Mouse (Mus musculus) E14TG2a.4 (cell line): ENCODE data around the gene Fbf1.
A peak's percentile ranks its signal among the peaks of the same experiment; 100 is the strongest.
"Not testable (repeated sequence)": the region's sequence is repeated elsewhere in the genome, so short reads cannot be mapped to it uniquely, and the experiment has no call there.

Source experiments
- H3K27me3 ChIP-seq: 2 replicates; pipeline ENCODE4 v1.6.1; 2014; ENCODE audit warnings: low read length, control low read depth; ENCODE audit not compliant: insufficient read depth
- H3K36me3 ChIP-seq: 2 replicates; pipeline ENCODE4 v1.6.1; 2014; ENCODE audit warnings: low read length, control low read depth; ENCODE audit not compliant: insufficient read depth
- H3K4me1 ChIP-seq: replicated peaks from 2 replicates; pipeline ENCODE4 v1.6.1; 2014; ENCODE audit warnings: low read depth, low read length, control low read depth
- H3K4me3 ChIP-seq: replicated peaks from 2 replicates; pipeline ENCODE4 v1.5.1; 2014; ENCODE audit warnings: mild to moderate bottlenecking, low read length
- H3K9me3 ChIP-seq: 2 replicates; pipeline ENCODE4 v1.6.1; 2014; ENCODE audit warnings: low read length, control low read depth
- CTCF ChIP-seq: conservative IDR thresholded peaks from 2 replicates; pipeline ENCODE4 v1.5.1; 2014; ENCODE audit warnings: low read length
- NANOG ChIP-seq: IDR thresholded peaks from 2 replicates; pipeline ENCODE4 v1.6.1; 2014; ENCODE audit warnings: borderline replicate concordance, low read length, mixed read lengths
- POU5F1 ChIP-seq: IDR thresholded peaks from 2 replicates; pipeline ENCODE4 v1.6.1; 2014; ENCODE audit warnings: low read length, borderline replicate concordance

Fbf1 gene

GRCm38 (mm10) chr11:116129091-116129790, 38.7 kb downstream of the Fbf1 start:
- Histone ChIP-seq H3K36me3 (peaks cover 30% of the 10 kb centered on the region), H3K9me3 (0 out of 2 replicates have a peak, but pooled peaks cover 3% of the 10 kb centered on the region), H3K4me3 (no peak overlapping the region), H3K27me3 (peaks cover 47% of the 10 kb centered on the region), H3K4me1 (peaks cover 65% of the 10 kb centered on the region)
- TF ChIP-seq POU5F1 = no peak
- TF ChIP-seq NANOG = no peak
- TF ChIP-seq CTCF = no peak

DNA sequence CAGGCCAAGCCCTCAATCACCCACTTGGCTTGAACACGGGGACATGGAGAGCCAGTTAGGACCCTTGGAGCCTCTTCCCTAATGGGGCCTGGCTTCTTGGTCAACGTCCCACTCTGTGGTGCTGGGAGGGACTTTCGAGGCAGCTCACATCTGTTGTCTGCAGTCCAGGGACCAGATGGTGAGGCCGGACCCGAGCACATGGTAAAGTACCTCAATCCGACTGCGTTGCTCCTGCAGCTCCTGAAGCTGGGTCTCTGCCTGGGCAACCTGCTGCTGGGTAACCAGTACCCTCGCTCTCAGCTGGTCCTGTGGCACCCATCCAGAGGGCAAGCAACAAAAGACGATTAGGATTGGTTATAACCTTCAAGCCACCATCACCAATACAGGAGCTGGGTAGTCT, 40.0 kb downstream of the Fbf1 start:
- H3K27me3 ChIP-seq = peaks cover 47% of the 10 kb centered on the region
- peak overlapping the region; percentile 63; the same call in 1 of the 2 replicates for H3K4me3 ChIP-seq
- TF ChIP-seq CTCF = no peak
- TF ChIP-seq POU5F1 = no peak
- TF ChIP-seq NANOG = no peak
- 0 out of 2 replicates have a peak, but pooled peaks cover 3% of the 10 kb centered on the region for H3K9me3 ChIP-seq
- peaks cover 57% of the 10 kb centered on the region for H3K4me1 ChIP-seq
- H3K36me3 ChIP-seq = peaks cover 18% of the 10 kb centered on the region

DNA sequence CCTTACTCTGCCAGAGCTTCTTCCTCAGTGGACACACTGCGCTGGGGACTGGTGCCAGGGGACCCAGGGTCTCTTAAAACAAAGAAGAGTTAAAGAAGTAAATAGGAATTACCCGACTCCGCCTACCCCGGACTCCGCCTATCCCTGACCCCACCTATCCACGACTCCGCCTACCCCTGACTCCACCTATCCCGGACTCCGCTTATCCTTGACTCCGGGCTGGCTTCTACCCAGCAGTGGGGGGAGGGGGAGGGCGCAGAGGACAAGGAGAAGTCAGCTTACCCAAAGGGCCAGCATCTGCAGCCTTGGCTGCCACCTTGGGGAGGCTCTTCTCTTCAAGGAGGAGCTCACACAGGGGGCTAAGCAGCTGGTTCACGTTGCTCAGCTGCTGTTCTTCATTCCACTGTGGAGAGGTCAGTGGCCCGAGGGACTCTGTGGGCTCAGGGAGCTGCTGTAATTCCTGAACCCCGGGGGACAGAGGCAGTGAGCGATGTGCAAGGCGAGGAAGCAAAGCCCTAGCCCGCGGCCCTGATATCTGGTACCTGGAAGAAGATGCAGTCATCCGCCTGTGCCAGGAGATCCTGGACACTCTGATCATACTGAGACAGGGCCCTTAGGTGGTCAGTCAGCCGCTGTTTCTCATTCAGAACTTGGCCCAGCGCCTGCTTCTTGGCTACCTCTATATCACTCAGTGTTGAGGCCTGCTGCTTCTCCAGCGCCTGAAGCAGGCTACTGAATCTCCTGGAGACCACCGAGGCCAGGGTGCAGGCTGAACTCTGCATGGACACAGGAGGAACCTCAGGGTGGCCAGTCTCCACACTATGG, 40.6 kb downstream of the Fbf1 start, which contains the start of gene Trim47:
Gene Trim47, minus strand, starts transcription at position 55 of the 825 bp plus-strand sequence.
- peak within 1 kb of the TSS; percentile 63 for H3K4me3 ChIP-seq
- 0 out of 2 replicates have a peak, but pooled peaks cover 3% of the 10 kb centered on the region for H3K9me3 ChIP-seq
- peaks cover 51% of the 10 kb centered on the region for H3K4me1 ChIP-seq
- peaks cover 47% of the 10 kb centered on the region for H3K27me3 ChIP-seq
- H3K36me3 ChIP-seq = peaks cover 11% of the 10 kb centered on the region
- TF ChIP-seq CTCF (no peak), POU5F1 (no peak), NANOG (no peak)

DNA sequence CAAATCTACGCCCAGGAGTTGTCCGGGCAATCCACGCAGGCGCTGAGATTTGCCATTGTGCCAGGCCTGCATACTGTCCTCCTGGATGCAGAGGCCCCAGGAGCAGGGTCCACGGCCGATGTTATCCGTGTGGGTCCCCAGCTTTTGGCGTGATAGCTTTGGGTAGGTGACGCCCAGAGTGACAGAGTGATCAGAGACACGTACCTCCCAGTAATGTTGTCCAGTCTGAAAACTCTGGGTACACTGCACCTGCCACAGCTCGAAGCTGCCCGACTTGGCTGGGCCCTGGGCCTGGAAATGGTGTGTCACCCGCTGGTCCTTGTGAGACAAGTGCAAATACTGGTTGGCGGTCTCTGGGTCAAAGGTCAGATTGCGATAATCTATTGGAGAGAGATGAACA, 41.7 kb downstream of the Fbf1 start:
- Histone ChIP-seq H3K36me3 (peaks cover under 1% of the 10 kb centered on the region; the same call in 1 of the 2 replicates), H3K4me1 (peaks cover 42% of the 10 kb centered on the region), H3K4me3 (peak overlapping the region; percentile 35), H3K27me3 (peaks cover 39% of the 10 kb centered on the region), H3K9me3 (0 out of 2 replicates have a peak, but pooled peaks cover 3% of the 10 kb centered on the region)
- TF ChIP-seq POU5F1 = no peak
- TF ChIP-seq NANOG = no peak
- no peak for TF ChIP-seq CTCF

DNA sequence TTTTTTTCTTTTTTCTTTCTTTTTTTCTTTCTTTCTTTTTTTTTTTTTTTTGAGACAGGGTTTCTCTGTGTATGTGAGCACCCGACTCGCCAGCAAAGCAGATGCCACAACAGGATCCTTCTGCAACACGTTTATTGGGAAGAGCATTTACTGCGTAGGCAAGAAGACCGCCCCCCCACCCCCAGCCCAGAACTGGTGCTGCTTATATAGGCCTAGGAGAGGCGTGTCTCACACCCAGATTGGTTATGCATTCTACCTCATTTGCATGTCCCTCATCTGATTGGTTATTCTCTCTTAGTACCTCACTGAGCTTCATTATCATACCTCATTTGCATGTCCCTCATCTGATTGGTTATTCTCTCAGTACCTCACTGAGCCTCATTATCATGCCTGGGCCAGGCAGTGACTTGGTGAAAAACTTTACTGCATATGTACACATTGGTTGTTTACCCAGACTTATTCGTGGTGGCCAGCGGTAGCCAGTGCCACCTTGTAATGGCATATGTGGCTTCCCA, 46.2 kb downstream of the Fbf1 start:
- not testable (repeated sequence) for H3K36me3 ChIP-seq, H3K27me3 ChIP-seq, H3K9me3 ChIP-seq, H3K4me3 ChIP-seq
- peaks cover 32% of the 10 kb centered on the region for H3K4me1 ChIP-seq

DNA sequence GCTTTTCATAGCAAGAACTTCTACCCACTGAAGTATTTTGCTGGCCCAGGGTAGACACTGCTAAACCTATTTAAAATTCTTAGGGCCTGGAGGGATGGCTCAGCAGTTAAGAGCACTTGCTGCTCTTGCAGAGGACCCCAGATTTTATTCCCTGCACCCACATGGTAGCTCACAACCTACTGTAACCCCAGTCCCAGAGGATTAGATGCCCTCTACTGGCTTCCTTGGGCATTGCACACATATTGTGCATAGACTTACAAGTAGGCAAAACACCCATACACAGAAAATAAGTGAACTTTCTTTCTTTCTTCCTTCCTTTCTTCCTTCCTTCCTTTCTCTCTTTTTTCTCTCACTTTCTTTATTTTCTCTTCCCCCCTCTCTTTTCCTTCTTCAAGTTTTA, 50.1 kb downstream of the Fbf1 start:
- H3K36me3 ChIP-seq = no peaks in the 10 kb centered on the region
- H3K4me1 ChIP-seq = peaks cover 26% of the 10 kb centered on the region
- no peak overlapping the region for H3K4me3 ChIP-seq
- H3K9me3 ChIP-seq = no peaks in the 10 kb centered on the region
- TF ChIP-seq NANOG = no peak
- TF ChIP-seq POU5F1 = no peak
- peak; percentile 82 for TF ChIP-seq CTCF
- peaks cover 4% of the 10 kb centered on the region; the same call in 1 of the 2 replicates for H3K27me3 ChIP-seq

- Histone ChIP-seq H3K4me3 (no peak overlapping the region), H3K4me1 (peaks cover 26% of the 10 kb centered on the region), H3K36me3 (no peaks in the 10 kb centered on the region), H3K9me3 (no peaks in the 10 kb centered on the region), H3K27me3 (peaks cover 4% of the 10 kb centered on the region; the same call in 1 of the 2 replicates)
- TF ChIP-seq POU5F1 (no peak), CTCF (no peak), NANOG (no peak)
Observed at GRCm38 (mm10) chr11:116117241-116117640, 50.7 kb downstream of the Fbf1 start.

DNA sequence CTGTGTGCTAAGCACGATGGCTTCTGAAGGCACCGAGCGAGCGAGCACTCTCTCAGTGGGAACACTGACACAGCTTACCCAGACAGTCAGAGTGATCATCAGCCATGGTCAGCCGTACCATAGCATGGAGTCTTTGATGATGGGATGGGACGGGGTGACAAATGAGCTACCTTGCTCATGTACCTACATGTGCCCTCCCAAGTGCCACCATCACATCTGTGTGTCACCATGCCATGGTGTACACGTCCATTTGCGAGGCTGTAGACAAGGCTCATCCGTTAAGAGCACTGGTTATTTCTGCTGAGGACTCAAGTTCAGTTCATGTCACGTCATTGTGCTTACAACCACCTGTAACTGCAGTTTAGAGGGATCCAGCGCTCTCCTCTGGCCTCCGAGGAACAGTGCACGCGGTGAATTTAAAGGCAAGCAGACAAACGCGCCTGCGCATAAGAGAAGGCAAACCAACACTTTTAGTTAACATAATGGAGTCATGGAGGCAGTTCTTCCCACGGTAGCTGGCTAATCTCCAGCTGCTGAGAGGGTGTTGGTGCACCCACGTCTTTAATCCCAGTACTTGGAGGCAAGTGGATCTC, 56.3 kb downstream of the Fbf1 start:
- H3K36me3 ChIP-seq = no peaks in the 10 kb centered on the region
- no peak overlapping the region for H3K4me3 ChIP-seq
- TF ChIP-seq CTCF (no peak), NANOG (no peak), POU5F1 (no peak)
- H3K4me1 ChIP-seq = peaks cover 44% of the 10 kb centered on the region
- H3K9me3 ChIP-seq = no peaks in the 10 kb centered on the region
- H3K27me3 ChIP-seq = peaks cover 60% of the 10 kb centered on the region
